Mouse (Mus musculus) MEL (cell line): ENCODE measurements around the gene Rasef. TPM values are rescaled to one million over a fixed set of nuclear protein-coding genes. Genes with fewer than 3 reads are reported as not detected.
A peak's percentile ranks its signal among the peaks of the same experiment; 100 is the strongest.

Experiments used
- DNase-seq: peaks from one replicate; pipeline ENCODE4 v3.0.0; 2011; ENCODE audit warnings: low read depth, low spot score
- H3K27ac ChIP-seq: 2 replicates; pipeline ENCODE4 v1.5.1; 2012; ENCODE audit warnings: low read depth, mild to moderate bottlenecking, control low read depth, low read length, moderate library complexity; ENCODE audit not compliant: control insufficient read depth
- H3K27me3 ChIP-seq, 2 experiments: fragments of 150-350 bp in 1 of 2; sonication (generic) in 1 of 2; 2 replicates each; pipeline ENCODE4 v1.6.1; 2012; ENCODE audit warnings: low read length in 2 of 2, mild to moderate bottlenecking in 2 of 2, improper control_type of control experiment in 1 of 2, moderate library complexity in 1 of 2; ENCODE audit not compliant: insufficient read depth in 2 of 2, control insufficient read depth in 1 of 2
- H3K36me3 ChIP-seq, 2 experiments: 2 replicates each; pipeline ENCODE4 v1.6.1; 2012 to 2014; ENCODE audit warnings: low read length in 2 of 2, improper control_type of control experiment in 1 of 2, inconsistent platforms in 1 of 2, mild to moderate bottlenecking in 1 of 2; ENCODE audit not compliant: insufficient read depth in 2 of 2, control insufficient read depth in 1 of 2
- H3K4me1 ChIP-seq, 2 experiments: fragments of 150-350 bp in 1 of 2; sonication (generic) in 1 of 2; 2 replicates each; pipeline ENCODE4 v1.6.1; 2012; ENCODE audit warnings: low read length in 2 of 2, improper control_type of control experiment in 1 of 2, mild to moderate bottlenecking in 1 of 2; ENCODE audit not compliant: insufficient read depth in 2 of 2, control insufficient read depth in 1 of 2
- H3K4me3 ChIP-seq, 2 experiments: fragments of 150-350 bp in 1 of 2; sonication (generic) in 1 of 2; 2 replicates each; pipeline ENCODE4 v1.5.1; 2012; ENCODE audit warnings: low read depth in 2 of 2, low read length in 2 of 2, mild to moderate bottlenecking in 2 of 2, moderate library complexity in 2 of 2, control low read depth in 1 of 2, improper control_type of control experiment in 1 of 2; ENCODE audit not compliant: control insufficient read depth in 1 of 2, insufficient read depth in 1 of 2
- H3K79me2 ChIP-seq: 2 replicates; pipeline ENCODE4 v1.6.1; 2012; ENCODE audit warnings: mild to moderate bottlenecking, low read length, moderate library complexity; ENCODE audit not compliant: control insufficient read depth, poor library complexity, insufficient read depth
- H3K9ac ChIP-seq: 2 replicates; pipeline ENCODE4 v1.6.1; 2012; ENCODE audit warnings: low read depth, mild to moderate bottlenecking, control low read depth, low read length, moderate library complexity; ENCODE audit not compliant: control insufficient read depth, poor library complexity, severe bottlenecking
- H3K9me3 ChIP-seq: fragments of 150-350 bp; sonication (generic); replicated peaks from 2 replicates; pipeline ENCODE4 v1.6.1; 2012; ENCODE audit warnings: mild to moderate bottlenecking, low read length, improper control_type of control experiment, moderate library complexity; ENCODE audit not compliant: insufficient read depth
- BHLHE40 ChIP-seq: IDR thresholded peaks from 2 replicates; pipeline ENCODE4 v1.6.1; 2012; ENCODE audit warnings: low read depth, mild to moderate bottlenecking, inconsistent platforms, low read length, improper control_type of control experiment, borderline replicate concordance
- CHD1 ChIP-seq: IDR thresholded peaks from 2 replicates; pipeline ENCODE4 v1.6.1; 2012; ENCODE audit warnings: low read depth, mild to moderate bottlenecking, inconsistent platforms, low read length, improper control_type of control experiment
- CHD2 ChIP-seq: IDR thresholded peaks from 2 replicates; pipeline ENCODE4 v1.6.1; 2011; ENCODE audit warnings: low read length, improper control_type of control experiment
- CTCF ChIP-seq, 3 experiments: IDR thresholded peaks in 2 of 3; conservative IDR thresholded peaks in 1 of 3; 2 replicates each; pipeline ENCODE4 v1.5.1; 2011 to 2012; ENCODE audit warnings: low read length in 3 of 3, low read depth in 2 of 3, mild to moderate bottlenecking in 2 of 3, improper control_type of control experiment in 1 of 3, inconsistent platforms in 1 of 3, mixed read lengths in 1 of 3, moderate library complexity in 1 of 3; ENCODE audit not compliant: control insufficient read depth in 1 of 3, insufficient read depth in 1 of 3, poor library complexity in 1 of 3, severe bottlenecking in 1 of 3
- EP300 ChIP-seq, 2 experiments: IDR thresholded peaks; 2 replicates each; pipeline ENCODE4 v1.6.1; 2011; ENCODE audit warnings: improper control_type of control experiment in 2 of 2, low read length in 2 of 2, low read depth in 1 of 2, mild to moderate bottlenecking in 1 of 2
- ETS1 ChIP-seq: IDR thresholded peaks from 2 replicates; pipeline ENCODE4 v1.6.1; 2012; ENCODE audit warnings: low read depth, mild to moderate bottlenecking, inconsistent platforms, low read length, improper control_type of control experiment, moderate library complexity
- GATA1 ChIP-seq: IDR thresholded peaks from 2 replicates; pipeline ENCODE4 v1.6.1; 2011; ENCODE audit warnings: low read depth, low read length, improper control_type of control experiment
- HCFC1 ChIP-seq: IDR thresholded peaks from 2 replicates; pipeline ENCODE4 v1.6.1; 2012; ENCODE audit warnings: low read depth, mild to moderate bottlenecking, inconsistent platforms, low read length, improper control_type of control experiment, moderate library complexity
- JUND ChIP-seq: IDR thresholded peaks from 2 replicates; pipeline ENCODE4 v1.6.1; 2011; ENCODE audit warnings: low read depth, mild to moderate bottlenecking, improper control_type of control experiment, low read length
- MAFK ChIP-seq: IDR thresholded peaks from 2 replicates; pipeline ENCODE4 v1.6.1; 2011; ENCODE audit warnings: low read depth, mild to moderate bottlenecking, low read length, improper control_type of control experiment, borderline replicate concordance
- MAX ChIP-seq: IDR thresholded peaks from 2 replicates; pipeline ENCODE4 v1.6.1; 2011; ENCODE audit warnings: low read length, improper control_type of control experiment
- MAZ ChIP-seq: IDR thresholded peaks from 2 replicates; pipeline ENCODE4 v1.6.1; 2012; ENCODE audit warnings: low read depth, mild to moderate bottlenecking, inconsistent platforms, low read length, improper control_type of control experiment
- MEF2A ChIP-seq: IDR thresholded peaks from 2 replicates; pipeline ENCODE4 v1.6.1; 2014; ENCODE audit warnings: low read depth, mild to moderate bottlenecking, inconsistent platforms, low read length, improper control_type of control experiment; ENCODE audit not compliant: poor library complexity, insufficient replicate concordance, severe bottlenecking; ENCODE audit errors: extremely low read depth
- MXI1 ChIP-seq: IDR thresholded peaks from 2 replicates; pipeline ENCODE4 v1.6.1; 2011; ENCODE audit warnings: mild to moderate bottlenecking, low read depth, low read length, improper control_type of control experiment
- MYB ChIP-seq: IDR thresholded peaks from 2 replicates; pipeline ENCODE4 v1.6.1; 2011; ENCODE audit warnings: mild to moderate bottlenecking, low read depth, low read length, improper control_type of control experiment
- MYC ChIP-seq: IDR thresholded peaks from 2 replicates; pipeline ENCODE4 v1.6.1; 2011; ENCODE audit warnings: low read depth, mild to moderate bottlenecking, low read length, improper control_type of control experiment, moderate library complexity
- NELFE ChIP-seq: IDR thresholded peaks from 2 replicates; pipeline ENCODE4 v1.6.1; 2011; ENCODE audit warnings: low read depth, low read length, improper control_type of control experiment
- POLR2A ChIP-seq, 2 experiments: IDR thresholded peaks; 2 replicates each; pipeline ENCODE4 v1.6.1; 2011 to 2012; ENCODE audit warnings: low read length in 2 of 2, mild to moderate bottlenecking in 2 of 2, control low read depth in 1 of 2, improper control_type of control experiment in 1 of 2, low read depth in 1 of 2, moderate library complexity in 1 of 2; ENCODE audit not compliant: control insufficient read depth in 1 of 2, insufficient read depth in 1 of 2, poor library complexity in 1 of 2
- POLR2AphosphoS2 ChIP-seq: IDR thresholded peaks from 2 replicates; pipeline ENCODE4 v1.6.1; 2011; ENCODE audit warnings: low read length, improper control_type of control experiment
- POLR2AphosphoS5 ChIP-seq: IDR thresholded peaks from 2 replicates; pipeline ENCODE4 v1.6.1; 2012; ENCODE audit warnings: low read depth, borderline replicate concordance, mild to moderate bottlenecking, inconsistent platforms, low read length, moderate library complexity, mixed read lengths
- RAD21 ChIP-seq: IDR thresholded peaks from 2 replicates; pipeline ENCODE4 v1.6.1; 2011; ENCODE audit warnings: mild to moderate bottlenecking, low read depth, low read length, improper control_type of control experiment
- RCOR1 ChIP-seq: IDR thresholded peaks from 2 replicates; pipeline ENCODE4 v1.6.1; 2012; ENCODE audit warnings: low read depth, mild to moderate bottlenecking, inconsistent platforms, low read length, improper control_type of control experiment
- TAL1 ChIP-seq: IDR thresholded peaks from 2 replicates; pipeline ENCODE4 v1.6.1; 2012; ENCODE audit warnings: mild to moderate bottlenecking, inconsistent platforms, low read length, moderate library complexity, mixed read lengths
- TCF12 ChIP-seq: IDR thresholded peaks from 2 replicates; pipeline ENCODE4 v1.6.1; 2014; ENCODE audit warnings: low read depth, mild to moderate bottlenecking, inconsistent platforms, low read length, improper control_type of control experiment, moderate library complexity
- UBTF ChIP-seq: IDR thresholded peaks from 2 replicates; pipeline ENCODE4 v1.6.1; 2012; ENCODE audit warnings: low read depth, mild to moderate bottlenecking, inconsistent platforms, low read length, improper control_type of control experiment, moderate library complexity, borderline replicate concordance; ENCODE audit not compliant: insufficient read depth
- USF2 ChIP-seq, 2 experiments: IDR thresholded peaks; 2 replicates each; pipeline ENCODE4 v1.6.1; 2011 to 2012; ENCODE audit warnings: improper control_type of control experiment in 2 of 2, low read length in 2 of 2, borderline replicate concordance in 1 of 2, inconsistent platforms in 1 of 2, low read depth in 1 of 2, mild to moderate bottlenecking in 1 of 2; ENCODE audit not compliant: insufficient read depth in 1 of 2
- ZKSCAN1 ChIP-seq: IDR thresholded peaks from 2 replicates; pipeline ENCODE4 v1.6.1; 2012; ENCODE audit warnings: low read depth, mild to moderate bottlenecking, inconsistent platforms, low read length, improper control_type of control experiment, moderate library complexity
- ZMIZ1 ChIP-seq: IDR thresholded peaks from 2 replicates; pipeline ENCODE4 v1.6.1; 2012; ENCODE audit warnings: low read depth, mild to moderate bottlenecking, inconsistent platforms, low read length, improper control_type of control experiment, moderate library complexity
- polyA plus RNA-seq, 2 experiments: library from polyadenylated mRNA; stranded (reverse) in 1 of 2; unstranded in 1 of 2; fragments of >175 nt in 1 of 2; fragments of >200 nt in 1 of 2; gene quantifications; 2 replicates each; pipeline versions ENCODE4 v1.2.1 to v1.2.4; 2012; ENCODE audit warnings: low replicate concordance in 2 of 2, low read depth in 1 of 2; ENCODE audit not compliant: insufficient read length in 2 of 2, insufficient read depth in 1 of 2, missing spikeins in 1 of 2
- total RNA-seq: library from RNA; depleted of rRNA; stranded (reverse); fragments of 300-350 nt; gene quantifications from 2 replicates; pipeline ENCODE4 v1.2.3, GENCODE M21; 2012

Rasef gene
- total and polyA plus RNA-seq, 3 experiments, result not detected

DNA sequence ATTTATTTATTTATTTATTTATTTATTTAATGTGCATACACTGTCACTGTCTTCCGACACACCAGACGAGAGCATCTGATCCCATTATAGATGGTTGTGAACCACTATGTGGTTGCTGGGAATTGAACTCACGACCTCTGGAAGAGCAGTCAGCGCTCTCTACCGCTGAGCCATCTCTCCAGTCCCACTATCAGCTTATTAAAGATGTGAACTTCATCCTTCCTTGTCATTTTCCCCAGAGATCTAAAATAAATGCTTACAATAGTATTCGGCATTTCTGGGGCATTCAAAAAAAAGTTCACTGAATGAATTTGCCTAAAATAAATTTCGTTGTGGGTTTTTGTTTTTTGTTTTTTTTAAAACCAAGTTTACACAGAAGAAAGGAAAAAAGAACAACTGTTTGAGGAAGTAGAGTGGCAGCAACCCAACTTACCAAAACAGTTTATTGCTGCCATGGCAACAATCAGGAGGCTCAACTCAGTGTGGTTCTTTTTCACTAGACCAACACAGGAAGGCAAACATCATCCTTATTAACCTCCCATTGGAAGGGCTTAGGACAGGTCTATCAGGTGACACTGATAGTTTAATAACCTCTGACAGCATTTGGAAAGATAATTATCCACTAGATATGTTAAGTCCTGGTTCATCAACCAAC, 2.6 kb downstream of the Rasef start (continued):
- TF ChIP-seq MYC (no peak), RAD21 (no peak), MAFK (peak; percentile 41; the same call in 1 of the 2 replicates), ZKSCAN1 (no peak), MAX (no peak), MAZ (no peak), CTCF (IDR thresholded peaks at IDR 0.05 in 2 of 3, conservative IDR thresholded peaks at IDR 0.05 in 1 of 3; ENCODE audit: control insufficient read depth in 1 of 3, insufficient read depth in 1 of 3, low read depth in 2 of 3, low read length in 3 of 3, poor library complexity in 1 of 3, severe bottlenecking in 1 of 3) (no peak), HCFC1 (0 out of 2 replicates have a peak, but pooled peaks have one; percentile 18), CHD2 (no peak), POLR2AphosphoS5 (no peak), MEF2A (no peak), NELFE (no peak), MYB (no peak), GATA1 (peak; percentile 80), RCOR1 (no peak), TAL1 (no peak), UBTF (no peak), BHLHE40 (no peak), MXI1 (no peak), TCF12 (no peak), ZMIZ1 (no peak), CHD1 (no peak), POLR2AphosphoS2 (no peak), POLR2A (IDR thresholded peaks at IDR 0.05; ENCODE audit: control insufficient read depth in 1 of 2, insufficient read depth in 1 of 2, low read depth in 1 of 2, low read length in 2 of 2, poor library complexity in 1 of 2) (no peak)

GRCm38 (mm10) chr4:73784147-73784546, 6.6 kb downstream of the Rasef start:
- Histone ChIP-seq H3K27me3 (no peaks in the 10 kb centered on the region), H3K27ac (no peak overlapping the region), H3K9me3 (no peaks in the 10 kb centered on the region), H3K36me3 (peaks cover 0 to 10% of the 10 kb centered on the region in 2 experiments; a peak in 2 of 4 replicates), H3K4me1 (peaks cover 3% of the 10 kb centered on the region in 2 experiments), H3K4me3 (no peak overlapping the region), H3K9ac (no peak overlapping the region), H3K79me2 (no peaks in the 10 kb centered on the region)
- TF ChIP-seq GATA1 (0 out of 2 replicates have a peak, but pooled peaks have one; percentile 8), MAZ (no peak), JUND (no peak), ETS1 (peak; percentile 30; the same call in 1 of the 2 replicates), USF2 (IDR thresholded peaks at IDR 0.05; ENCODE audit: borderline replicate concordance in 1 of 2, insufficient read depth in 1 of 2, low read depth in 1 of 2, low read length in 2 of 2) (no peak), EP300 (IDR thresholded peaks at IDR 0.05; ENCODE audit: low read depth in 1 of 2, low read length in 2 of 2) (peak; percentile 8 to 24; a peak in 1 of 4 replicates)
- DNase-seq, result no peak
